ENCODE assay signal across 9 mouse cellular contexts in the genomic region with DNA sequence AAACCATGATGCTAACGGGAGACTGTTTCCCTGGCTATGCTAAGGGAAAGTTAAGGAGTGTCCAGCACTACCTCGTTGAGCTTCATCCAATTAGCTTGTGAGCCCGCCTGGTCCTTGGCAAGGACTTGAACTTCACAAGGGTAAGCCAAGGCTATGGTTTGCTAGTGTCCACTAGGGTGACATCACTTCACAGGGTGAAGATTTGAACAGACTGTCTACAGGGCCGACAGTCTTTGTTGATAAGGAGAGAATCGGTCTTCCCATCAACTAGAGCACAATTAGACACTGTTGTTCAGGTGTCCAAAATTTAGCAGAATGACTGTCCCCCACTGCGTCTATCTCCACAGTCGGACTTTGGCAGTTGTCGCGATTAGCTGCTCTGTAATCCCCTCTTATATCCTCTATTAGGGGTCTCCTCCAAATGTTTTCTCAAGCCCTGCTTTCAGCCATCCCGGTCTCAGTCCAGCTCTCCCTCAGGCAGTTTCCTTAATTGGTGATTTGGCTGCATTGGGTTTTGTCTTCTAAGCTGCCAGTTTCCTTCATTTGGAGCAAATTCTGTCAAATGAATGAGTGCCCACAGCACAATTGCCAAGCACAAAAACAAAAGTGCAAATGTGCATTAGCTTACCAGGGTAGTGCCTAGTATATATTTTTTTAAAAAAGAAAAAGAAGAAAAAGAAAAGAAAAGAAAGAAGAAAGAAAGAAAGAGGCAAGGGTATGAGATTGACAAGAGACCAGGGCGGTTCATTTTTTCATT. TPM values are rescaled to one million over a fixed set of nuclear protein-coding genes. Genes with fewer than 3 reads are reported as not detected.
A peak's percentile ranks its signal among the peaks of the same experiment; 100 is the strongest.
DNase-seq lines count a peak whose midpoint lies in the region; ATAC-seq lines count a peak whose summit lies in the region.
"Had no signal": no experiment of that assay in that cellular context is flagged by ENCODE, and none has a peak within 500 bp of the region (broad histone marks: within the 10 kb centered on the region; RNA-seq: fewer than 3 reads in every experiment).

No protein-coding gene starts in this region.

- peaks cover 13% of the 10 kb centered on the region; the same call in 1 of the 2 replicates for H3K4me1 ChIP-seq in hindbrain, embryonic 13.5 days (replicated peaks)
- no peaks in the 10 kb centered on the region for H3K4me1 ChIP-seq in hindbrain, embryonic 10.5 days (replicated peaks)
- H3K4me1 ChIP-seq in embryonic facial prominence, embryonic 15.5 days = 0 out of 2 replicates have a peak, but pooled peaks cover 8% of the 10 kb centered on the region
- 0 out of 2 replicates have a peak, but pooled peaks cover 9% of the 10 kb centered on the region for H3K4me1 ChIP-seq in hindbrain, embryonic 14.5 days (replicated peaks; ENCODE audit: control insufficient read depth, insufficient read depth, low read length)
- H3K4me1 ChIP-seq in neural tube, embryonic 12.5 days = no peaks in the 10 kb centered on the region

- no peak for ATAC-seq in hindbrain, embryonic 13.5 days (ENCODE audit: low FRiP score)
- ATAC-seq in embryonic facial prominence, embryonic 15.5 days (ENCODE audit: insufficient number of reproducible peaks, low FRiP score, low TSS enrichment, low read depth) = no peak
- ATAC-seq in hindbrain, embryonic 14.5 days (ENCODE audit: low FRiP score) = no peak
- ATAC-seq in neural tube, embryonic 12.5 days (ENCODE audit: low FRiP score, low read depth) = no peak

- DNase-seq in hindbrain, embryonic 10.5 days (ENCODE audit: low spot score) = no peak
- no peak for DNase-seq in hindbrain, embryonic 14.5 days (ENCODE audit: low spot score)
- no peak for DNase-seq in embryo, embryonic 10 days (ENCODE audit: low spot score)
- no peak for DNase-seq in right cerebral cortex, postnatal 4 days
- DNase-seq: cerebellum, adult 9-10 months; gastrocnemius, postnatal 25 days had no signal

- H3K4me2 ChIP-seq in hindbrain, embryonic 13.5 days = peak overlapping the region; percentile 31
- peak overlapping the region; percentile 36 for H3K4me2 ChIP-seq in embryonic facial prominence, embryonic 15.5 days (replicated peaks)
- H3K4me2 ChIP-seq in hindbrain, embryonic 14.5 days (replicated peaks) = peak overlapping the region; percentile 34
- peak overlapping the region; percentile 35 for H3K4me2 ChIP-seq in neural tube, embryonic 12.5 days (replicated peaks)

- no peaks in the 10 kb centered on the region for H3K36me3 ChIP-seq in hindbrain, embryonic 13.5 days
- no peaks in the 10 kb centered on the region for H3K36me3 ChIP-seq in hindbrain, embryonic 10.5 days
- no peaks in the 10 kb centered on the region for H3K36me3 ChIP-seq in embryonic facial prominence, embryonic 15.5 days
- no peaks in the 10 kb centered on the region for H3K36me3 ChIP-seq in hindbrain, embryonic 14.5 days (replicated peaks; ENCODE audit: control insufficient read depth, insufficient read depth)
- no peaks in the 10 kb centered on the region for H3K36me3 ChIP-seq in neural tube, embryonic 12.5 days

- H3K27me3 ChIP-seq in hindbrain, embryonic 13.5 days = no peaks in the 10 kb centered on the region
- H3K27me3 ChIP-seq in hindbrain, embryonic 10.5 days (ENCODE audit: insufficient read depth, poor library complexity, severe bottlenecking) = no peaks in the 10 kb centered on the region
- no peaks in the 10 kb centered on the region for H3K27me3 ChIP-seq in embryonic facial prominence, embryonic 15.5 days
- H3K27me3 ChIP-seq in hindbrain, embryonic 14.5 days (ENCODE audit: control insufficient read depth, insufficient read depth, low read length) = no peaks in the 10 kb centered on the region
- no peaks in the 10 kb centered on the region for H3K27me3 ChIP-seq in neural tube, embryonic 12.5 days (replicated peaks)

- peak overlapping the region; percentile 84 for H3K27ac ChIP-seq in hindbrain, embryonic 13.5 days
- H3K27ac ChIP-seq in hindbrain, embryonic 10.5 days = no peak overlapping the region
- H3K27ac ChIP-seq in embryonic facial prominence, embryonic 15.5 days (replicated peaks) = no peak overlapping the region
- peak overlapping the region; percentile 74 for H3K27ac ChIP-seq in hindbrain, embryonic 14.5 days
- no peak overlapping the region for H3K27ac ChIP-seq in neural tube, embryonic 12.5 days

- H3K4me3 ChIP-seq in hindbrain, embryonic 13.5 days = no peak overlapping the region
- no peak overlapping the region for H3K4me3 ChIP-seq in hindbrain, embryonic 10.5 days
- no peak overlapping the region; the same call in 1 of the 2 replicates for H3K4me3 ChIP-seq in embryonic facial prominence, embryonic 15.5 days (replicated peaks)
- no peak overlapping the region for H3K4me3 ChIP-seq in hindbrain, embryonic 14.5 days (replicated peaks; ENCODE audit: low read length)
- H3K4me3 ChIP-seq in neural tube, embryonic 12.5 days = no peak overlapping the region

- WGBS in hindbrain, embryonic 13.5 days = 80% methylated on average over 11 of the region's 11 CpGs
- WGBS in hindbrain, embryonic 10.5 days = 84% methylated on average over 11 of the region's 11 CpGs
- 63% methylated on average over 11 of the region's 11 CpGs for WGBS in embryonic facial prominence, embryonic 15.5 days
- WGBS in hindbrain, embryonic 14.5 days = 79% methylated on average over 11 of the region's 11 CpGs
- 58% methylated on average over 11 of the region's 11 CpGs for WGBS in neural tube, embryonic 12.5 days

- no peaks in the 10 kb centered on the region for H3K9me3 ChIP-seq in hindbrain, embryonic 13.5 days
- H3K9me3 ChIP-seq in hindbrain, embryonic 10.5 days = no peaks in the 10 kb centered on the region
- no peaks in the 10 kb centered on the region for H3K9me3 ChIP-seq in embryonic facial prominence, embryonic 15.5 days (replicated peaks)
- H3K9me3 ChIP-seq in hindbrain, embryonic 14.5 days (ENCODE audit: control insufficient read depth, low read length) = no peaks in the 10 kb centered on the region
- H3K9me3 ChIP-seq in neural tube, embryonic 12.5 days = no peaks in the 10 kb centered on the region

- no peak overlapping the region for H3K9ac ChIP-seq in hindbrain, embryonic 13.5 days
- H3K9ac ChIP-seq in embryonic facial prominence, embryonic 15.5 days = no peak overlapping the region
- H3K9ac ChIP-seq in hindbrain, embryonic 14.5 days = no peak overlapping the region; the same call in 1 of the 2 replicates
- no peak overlapping the region for H3K9ac ChIP-seq in neural tube, embryonic 12.5 days

RNA-seq across cellular contexts. Expression of a gene that starts 21.6 kb away (rescaled TPM):
- polyA plus RNA-seq in hindbrain, embryonic 13.5 days (2015; fragmentation: Nextera tagmentation; extraction: Ambion mirVana) = 33.4 and 34.4 TPM in 2 replicates
- polyA plus RNA-seq in hindbrain, embryonic 10.5 days (2016; fragmentation: Nextera tagmentation; extraction: Ambion mirVana) = 31.2 and 41.3 TPM in 2 replicates
- polyA plus RNA-seq in embryonic facial prominence, embryonic 15.5 days (2015; fragmentation: Nextera tagmentation; extraction: Ambion mirVana) = 33.0 and 39.5 TPM in 2 replicates
- polyA plus RNA-seq in hindbrain, embryonic 14.5 days (2014; fragmentation: Nextera tagmentation; extraction: Ambion mirVana) = 19.1 and 28.4 TPM in 2 replicates
- polyA plus RNA-seq in neural tube, embryonic 12.5 days (2016; fragmentation: Nextera tagmentation; extraction: Ambion mirVana) = 35.5 and 36.0 TPM in 2 replicates

RNA-seq across cellular contexts. Expression of a gene that starts 21.7 kb away (rescaled TPM):
- 85.8 and 93.7 TPM in 2 replicates for polyA plus RNA-seq in hindbrain, embryonic 13.5 days (2015; fragmentation: Nextera tagmentation; extraction: Ambion mirVana)
- 101 and 110 TPM in 2 replicates for polyA plus RNA-seq in hindbrain, embryonic 10.5 days (2016; fragmentation: Nextera tagmentation; extraction: Ambion mirVana)
- polyA plus RNA-seq in embryonic facial prominence, embryonic 15.5 days (2015; fragmentation: Nextera tagmentation; extraction: Ambion mirVana) = 111 and 116 TPM in 2 replicates
- 78.8 and 80.7 TPM in 2 replicates for polyA plus RNA-seq in hindbrain, embryonic 14.5 days (2014; fragmentation: Nextera tagmentation; extraction: Ambion mirVana)
- 97.7 and 98.6 TPM in 2 replicates for polyA plus RNA-seq in neural tube, embryonic 12.5 days (2016; fragmentation: Nextera tagmentation; extraction: Ambion mirVana)

RNA-seq across cellular contexts. Expression of a gene that starts 36.4 kb away (rescaled TPM):
- 80.8 and 91.1 TPM in 2 replicates for polyA plus RNA-seq in hindbrain, embryonic 13.5 days (2015; fragmentation: Nextera tagmentation; extraction: Ambion mirVana)
- 99.2 and 112 TPM in 2 replicates for polyA plus RNA-seq in hindbrain, embryonic 10.5 days (2016; fragmentation: Nextera tagmentation; extraction: Ambion mirVana)
- polyA plus RNA-seq in embryonic facial prominence, embryonic 15.5 days (2015; fragmentation: Nextera tagmentation; extraction: Ambion mirVana) = 138 and 148 TPM in 2 replicates
- polyA plus RNA-seq in hindbrain, embryonic 14.5 days (2014; fragmentation: Nextera tagmentation; extraction: Ambion mirVana) = 83.7 and 98.8 TPM in 2 replicates
- 89.9 and 93.8 TPM in 2 replicates for polyA plus RNA-seq in neural tube, embryonic 12.5 days (2016; fragmentation: Nextera tagmentation; extraction: Ambion mirVana)

Comparison
In these comparisons a context has a peak if more than half of its experiments do, and no peak if none do; other contexts are left out.
1. H3K27ac ChIP-seq: peak in hindbrain, embryonic 13.5 days (single experiment) and hindbrain, embryonic 14.5 days (single experiment); none in hindbrain, embryonic 10.5 days (single experiment), embryonic facial prominence, embryonic 15.5 days (single experiment) and neural tube, embryonic 12.5 days (single experiment).
2. Peak in every context shown above with its lines, with median percentiles within 50 percentile points of each other: H3K4me2 ChIP-seq.